Mouse (Mus musculus): Measurements from ENCODE around the gene Hcls1. TPM values are rescaled to one million over a fixed set of nuclear protein-coding genes. Genes with fewer than 3 reads are reported as not detected.

Gene Hcls1
- polyA plus RNA-seq (2017; shearing (Covaris generic)), result 105 TPM

DNA sequence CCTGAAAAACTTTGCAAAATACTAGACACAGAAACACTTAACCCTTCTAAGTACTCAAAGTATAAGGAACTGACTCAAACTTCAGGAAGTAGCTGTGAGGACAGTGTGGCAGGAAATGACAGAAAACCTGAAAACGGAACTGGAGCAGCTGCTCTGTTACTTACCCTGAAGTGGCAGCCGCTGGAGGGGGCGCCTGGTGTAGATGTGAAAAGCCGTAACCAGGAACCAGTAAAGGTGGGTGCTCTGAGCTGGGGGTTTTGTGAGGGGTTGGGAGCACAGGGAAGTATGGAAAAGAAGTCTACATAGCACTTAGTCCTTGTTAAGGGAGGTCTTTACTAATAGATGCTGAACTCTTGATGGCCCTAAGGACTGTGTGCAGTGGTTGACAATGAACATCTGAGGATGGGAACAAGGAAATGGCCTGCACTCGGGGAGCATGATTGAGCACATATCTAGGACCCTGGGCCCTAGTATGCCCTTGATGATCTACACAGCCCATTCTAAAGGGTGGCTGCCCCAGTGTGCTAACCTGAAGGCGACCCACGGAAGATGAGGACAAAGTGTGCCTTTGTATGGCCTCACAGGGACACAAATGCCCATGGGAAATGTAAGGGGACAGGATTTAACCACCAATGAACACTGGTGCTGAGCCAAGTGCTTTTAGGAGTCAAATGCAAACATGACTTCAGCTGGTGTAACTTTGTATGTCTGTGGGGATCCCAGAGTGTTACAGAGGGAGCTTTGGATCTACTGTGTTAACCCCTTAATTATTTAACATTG is at the start of gene Hcls1:
Hcls1 (plus strand) TSS at position 143 of the 780 bp plus-strand sequence.

DNA sequence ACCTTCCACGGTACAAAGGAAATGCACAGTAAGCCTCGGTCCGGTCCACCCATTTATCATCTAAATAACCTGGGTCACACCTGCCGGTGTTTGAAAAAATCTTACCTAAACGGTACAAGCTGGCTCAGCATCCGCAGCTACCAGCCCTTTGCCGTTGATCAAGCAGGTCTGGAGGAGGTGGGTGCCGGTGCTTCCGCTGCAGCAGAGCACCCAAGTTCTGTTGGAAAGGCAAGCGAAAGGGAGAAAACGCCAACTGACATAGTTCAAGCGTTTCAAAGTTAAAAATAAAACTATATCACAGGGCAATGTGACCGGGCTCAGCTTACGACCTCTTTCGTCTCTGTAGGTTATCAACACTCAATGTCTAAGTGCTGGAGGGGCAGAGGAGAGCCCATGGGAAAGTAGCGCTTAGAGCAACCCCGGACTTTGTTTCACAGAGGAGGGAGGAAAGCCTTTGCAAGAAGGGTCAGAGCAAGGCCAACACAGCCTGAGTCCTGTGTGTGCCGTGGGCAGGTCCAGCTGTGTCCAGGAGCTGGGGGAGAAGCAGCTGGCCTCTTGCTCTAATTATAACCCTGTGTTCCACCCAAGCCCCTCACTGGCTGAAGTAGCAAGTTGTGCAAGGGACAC is 55.3 kb downstream of the Hcls1 start, which contains the start of gene Fbxo40:
Fbxo40 (minus strand) TSS at position 469 of the 627 bp plus-strand sequence.

DNA sequence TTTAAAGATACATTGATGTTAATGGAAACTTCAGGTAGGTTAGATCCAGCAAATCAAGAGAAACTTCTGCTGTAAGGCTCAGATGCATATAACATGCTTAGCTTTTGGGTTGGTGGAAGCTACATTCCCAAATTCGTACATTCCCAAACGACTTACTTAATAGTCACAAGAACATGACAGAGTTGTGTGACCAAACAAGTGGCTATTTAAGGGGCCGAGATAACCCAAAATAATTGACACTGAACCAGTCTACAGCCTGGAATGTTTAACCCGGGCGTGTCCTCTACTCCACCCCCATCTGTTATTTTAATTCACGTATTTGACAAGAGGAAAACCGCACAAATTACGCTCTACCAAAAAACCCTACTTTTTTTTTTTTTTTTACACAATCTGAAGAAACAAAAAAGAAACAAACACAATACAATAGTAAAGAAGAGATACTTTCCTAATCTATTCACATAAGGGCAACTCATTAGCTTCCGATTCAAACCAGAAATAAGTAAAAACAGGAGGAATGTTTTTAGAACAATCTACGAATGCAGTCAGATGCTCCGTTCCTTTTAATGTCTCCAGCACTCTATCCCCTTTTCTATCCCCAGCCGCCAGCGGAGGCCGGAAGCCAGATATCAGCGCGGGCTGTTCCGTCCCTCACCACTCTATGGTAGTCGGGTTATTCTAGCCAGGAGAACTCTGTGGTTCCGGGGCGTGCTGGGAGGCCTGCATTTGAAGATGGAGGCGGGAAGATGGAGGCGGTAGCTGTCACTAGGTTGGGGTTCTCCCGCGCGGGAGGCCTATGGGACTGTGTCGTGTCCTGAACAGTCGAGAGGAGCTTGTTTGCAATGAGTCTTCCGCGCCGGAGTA is 76.5 kb downstream of the Hcls1 start, which contains the start of gene Polq:
Polq (plus strand) TSS at position 726 of the 861 bp plus-strand sequence.

Other genes with a start within 250 kb of the Hcls1 start
- 0.82 TPM for gene Ildr1, start 241.0 kb upstream of the Hcls1 start, polyA plus RNA-seq (2017; shearing (Covaris generic))
- 28.6 TPM for gene Slc15a2, start 150.0 kb upstream of the Hcls1 start, polyA plus RNA-seq (2017; shearing (Covaris generic))
- 37.1 TPM for gene Iqcb1, start 106.6 kb upstream of the Hcls1 start, polyA plus RNA-seq (2017; shearing (Covaris generic))
- 0.25 TPM for gene Eaf2, start 60.0 kb upstream of the Hcls1 start, polyA plus RNA-seq (2017; shearing (Covaris generic))
- gene Golgb1, start 59.8 kb upstream of the Hcls1 start, polyA plus RNA-seq (2017; shearing (Covaris generic)), result 38.0 TPM
- gene Fbxo40, start 55.5 kb downstream of the Hcls1 start, polyA plus RNA-seq (2017; shearing (Covaris generic)), result not detected
- 1.0 TPM for gene Polq, start 76.8 kb downstream of the Hcls1 start, polyA plus RNA-seq (2017; shearing (Covaris generic))